Mouse (Mus musculus) embryo, embryonic 11.5 days (tissue): ENCODE data around the gene Clcn7.

Experiments
- DNase-seq: peaks from one replicate; pipeline ENCODE4 v3.0.0-alpha.2; 2012; ENCODE audit warnings: low read depth, low spot score

Gene Clcn7

GRCm38 (mm10) chr17:25211705-25212104 is 78.5 kb downstream of the Clcn7 start:
- no peak for DNase-seq
